Mouse (Mus musculus): ENCODE data around the gene Ezr. TPM values are rescaled to one million over a fixed set of nuclear protein-coding genes. Genes with fewer than 3 reads are reported as not detected.
"Not testable (repeated sequence)": the region's sequence is repeated elsewhere in the genome, so short reads cannot be mapped to it uniquely, and the experiment has no call there.

The Ezr gene
- polyA plus RNA-seq, 2 experiments: 39.2 to 71.3 TPM

- not testable (repeated sequence) for H3K4me3 ChIP-seq (replicated peaks; ENCODE audit: low read length); H3K4me1 ChIP-seq (ENCODE audit: control insufficient read depth, insufficient read depth, low read length); H3K27me3 ChIP-seq (ENCODE audit: control insufficient read depth, insufficient read depth, low read length); H3K4me2 ChIP-seq (replicated peaks; ENCODE audit: low read depth, low read length, severe bottlenecking); H3K9ac ChIP-seq (ENCODE audit: low read depth, low read length, severe bottlenecking); DNase-seq (ENCODE audit: low spot score); H3K9me3 ChIP-seq (ENCODE audit: control insufficient read depth, low read length); H3K36me3 ChIP-seq (ENCODE audit: control insufficient read depth, insufficient read depth, low read length); ATAC-seq (ENCODE audit: low FRiP score, low read depth); H3K27ac ChIP-seq (replicated peaks; ENCODE audit: low read depth, low read length)
- WGBS: 50% methylated on average over 1 of the region's 8 CpGs
Observed at GRCm38 (mm10) chr17:6702625-6703221, 79.9 kb downstream of the Ezr start.

- H3K4me3 ChIP-seq (replicated peaks; ENCODE audit: low read length); H3K9me3 ChIP-seq (ENCODE audit: control insufficient read depth, low read length); ATAC-seq (ENCODE audit: low FRiP score, low read depth); H3K27ac ChIP-seq (replicated peaks; ENCODE audit: low read depth, low read length); H3K4me1 ChIP-seq (ENCODE audit: control insufficient read depth, insufficient read depth, low read length); H3K36me3 ChIP-seq (ENCODE audit: control insufficient read depth, insufficient read depth, low read length); H3K9ac ChIP-seq (ENCODE audit: low read depth, low read length, severe bottlenecking); DNase-seq (ENCODE audit: low spot score); H3K4me2 ChIP-seq (replicated peaks; ENCODE audit: low read depth, low read length, severe bottlenecking); H3K27me3 ChIP-seq (ENCODE audit: control insufficient read depth, insufficient read depth, low read length): not testable (repeated sequence)
- WGBS: 73% methylated on average over 3 of the region's 7 CpGs
Observed at GRCm38 (mm10) chr17:6700077-6700476, 82.5 kb downstream of the Ezr start.

- not testable (repeated sequence) for H3K9me3 ChIP-seq (ENCODE audit: control insufficient read depth, low read length); H3K27me3 ChIP-seq (ENCODE audit: control insufficient read depth, insufficient read depth, low read length); H3K4me3 ChIP-seq (replicated peaks; ENCODE audit: low read length); H3K4me1 ChIP-seq (ENCODE audit: control insufficient read depth, insufficient read depth, low read length); H3K9ac ChIP-seq (ENCODE audit: low read depth, low read length, severe bottlenecking); ATAC-seq (ENCODE audit: low FRiP score, low read depth); H3K4me2 ChIP-seq (replicated peaks; ENCODE audit: low read depth, low read length, severe bottlenecking); DNase-seq (ENCODE audit: low spot score); H3K36me3 ChIP-seq (ENCODE audit: control insufficient read depth, insufficient read depth, low read length); H3K27ac ChIP-seq (replicated peaks; ENCODE audit: low read depth, low read length)
- WGBS: 92% methylated on average over 8 of the region's 9 CpGs
Observed at GRCm38 (mm10) chr17:6699502-6699901, 83.1 kb downstream of the Ezr start.

- not testable (repeated sequence) for H3K27ac ChIP-seq (replicated peaks; ENCODE audit: low read depth, low read length); H3K4me1 ChIP-seq (ENCODE audit: control insufficient read depth, insufficient read depth, low read length); H3K9me3 ChIP-seq (ENCODE audit: control insufficient read depth, low read length); DNase-seq (ENCODE audit: low spot score); H3K9ac ChIP-seq (ENCODE audit: low read depth, low read length, severe bottlenecking); H3K36me3 ChIP-seq (ENCODE audit: control insufficient read depth, insufficient read depth, low read length); H3K27me3 ChIP-seq (ENCODE audit: control insufficient read depth, insufficient read depth, low read length); H3K4me3 ChIP-seq (replicated peaks; ENCODE audit: low read length); H3K4me2 ChIP-seq (replicated peaks; ENCODE audit: low read depth, low read length, severe bottlenecking)
- WGBS: 50% methylated on average over 1 of the region's 4 CpGs
- ATAC-seq (ENCODE audit: low FRiP score, low read depth): peak; percentile 76; the same call in 1 of the 2 replicates
Observed at GRCm38 (mm10) chr17:6697224-6697775, 85.3 kb downstream of the Ezr start.

- H3K4me2 ChIP-seq (replicated peaks; ENCODE audit: low read depth, low read length, severe bottlenecking); H3K27me3 ChIP-seq (ENCODE audit: control insufficient read depth, insufficient read depth, low read length); ATAC-seq (ENCODE audit: low FRiP score, low read depth); H3K9ac ChIP-seq (ENCODE audit: low read depth, low read length, severe bottlenecking); DNase-seq (ENCODE audit: low spot score); H3K4me1 ChIP-seq (ENCODE audit: control insufficient read depth, insufficient read depth, low read length); H3K27ac ChIP-seq (replicated peaks; ENCODE audit: low read depth, low read length); H3K9me3 ChIP-seq (ENCODE audit: control insufficient read depth, low read length); H3K36me3 ChIP-seq (ENCODE audit: control insufficient read depth, insufficient read depth, low read length); H3K4me3 ChIP-seq (replicated peaks; ENCODE audit: low read length): not testable (repeated sequence)
- WGBS: 61% methylated on average over 8 of the region's 8 CpGs
Observed at GRCm38 (mm10) chr17:6696521-6696920, 86.1 kb downstream of the Ezr start.

- WGBS: 80% methylated on average over 9 of the region's 9 CpGs
- not testable (repeated sequence) for H3K4me1 ChIP-seq (ENCODE audit: control insufficient read depth, insufficient read depth, low read length); H3K36me3 ChIP-seq (ENCODE audit: control insufficient read depth, insufficient read depth, low read length); H3K4me3 ChIP-seq (replicated peaks; ENCODE audit: low read length); DNase-seq (ENCODE audit: low spot score); H3K27ac ChIP-seq (replicated peaks; ENCODE audit: low read depth, low read length); ATAC-seq (ENCODE audit: low FRiP score, low read depth); H3K9me3 ChIP-seq (ENCODE audit: control insufficient read depth, low read length); H3K27me3 ChIP-seq (ENCODE audit: control insufficient read depth, insufficient read depth, low read length); H3K4me2 ChIP-seq (replicated peaks; ENCODE audit: low read depth, low read length, severe bottlenecking); H3K9ac ChIP-seq (ENCODE audit: low read depth, low read length, severe bottlenecking)
Observed at GRCm38 (mm10) chr17:6695712-6696111, 86.9 kb downstream of the Ezr start.

GRCm38 (mm10) chr17:6691596-6691995 lies 91.0 kb downstream of the Ezr start:
- H3K4me3 ChIP-seq (replicated peaks; ENCODE audit: low read length); H3K36me3 ChIP-seq (ENCODE audit: control insufficient read depth, insufficient read depth, low read length); H3K4me2 ChIP-seq (replicated peaks; ENCODE audit: low read depth, low read length, severe bottlenecking); H3K4me1 ChIP-seq (ENCODE audit: control insufficient read depth, insufficient read depth, low read length); H3K9me3 ChIP-seq (ENCODE audit: control insufficient read depth, low read length); H3K27me3 ChIP-seq (ENCODE audit: control insufficient read depth, insufficient read depth, low read length); H3K27ac ChIP-seq (replicated peaks; ENCODE audit: low read depth, low read length); H3K9ac ChIP-seq (ENCODE audit: low read depth, low read length, severe bottlenecking); ATAC-seq (ENCODE audit: low FRiP score, low read depth): not testable (repeated sequence)
- WGBS: 6% methylated on average over 2 of the region's 2 CpGs
- peak; percentile 38 for DNase-seq (ENCODE audit: low spot score)

- not testable (repeated sequence) for DNase-seq (ENCODE audit: low spot score); H3K27ac ChIP-seq (replicated peaks; ENCODE audit: low read depth, low read length); H3K4me2 ChIP-seq (replicated peaks; ENCODE audit: low read depth, low read length, severe bottlenecking); H3K9me3 ChIP-seq (ENCODE audit: control insufficient read depth, low read length); H3K9ac ChIP-seq (ENCODE audit: low read depth, low read length, severe bottlenecking); H3K36me3 ChIP-seq (ENCODE audit: control insufficient read depth, insufficient read depth, low read length); ATAC-seq (ENCODE audit: low FRiP score, low read depth); H3K27me3 ChIP-seq (ENCODE audit: control insufficient read depth, insufficient read depth, low read length); H3K4me1 ChIP-seq (ENCODE audit: control insufficient read depth, insufficient read depth, low read length); H3K4me3 ChIP-seq (replicated peaks; ENCODE audit: low read length)
- WGBS: 86% methylated on average over 2 of the region's 4 CpGs
Observed at GRCm38 (mm10) chr17:6689344-6689743, 93.2 kb downstream of the Ezr start.

Data from limb, embryonic 14.5 days (tissue).